ENCODE assay signal across 23 mouse cellular contexts in genomic region chr13:37550584-37550983, GRCm38 (mm10).
DNase-seq lines count a peak whose midpoint lies in the region; ATAC-seq and TF ChIP-seq lines count a peak whose summit lies in the region.
"Had no signal": no experiment of that assay in that cellular context is flagged by ENCODE, and none has a peak within 500 bp of the region (broad histone marks: within the 10 kb centered on the region; RNA-seq: fewer than 3 reads in every experiment).

No protein-coding gene starts in this region.

- H3K27me3 ChIP-seq in forebrain, postnatal 0 days (ENCODE audit: insufficient read depth, low read length): no peaks in the 10 kb centered on the region
- H3K27me3 ChIP-seq in forebrain, embryonic 16.5 days (replicated peaks; ENCODE audit: control insufficient read depth, insufficient read depth, low read length): no peaks in the 10 kb centered on the region
- no peaks in the 10 kb centered on the region for H3K27me3 ChIP-seq in testis, adult 2 months (ENCODE audit: control insufficient read depth, insufficient read depth, low read length)
- H3K27me3 ChIP-seq: CH12.LX, Patski had no signal

- H3K36me3 ChIP-seq in forebrain, postnatal 0 days (ENCODE audit: insufficient read depth): no peaks in the 10 kb centered on the region
- H3K36me3 ChIP-seq in forebrain, embryonic 16.5 days (ENCODE audit: control insufficient read depth, insufficient read depth): no peaks in the 10 kb centered on the region
- no peaks in the 10 kb centered on the region for H3K36me3 ChIP-seq in testis, adult 2 months (ENCODE audit: control insufficient read depth, insufficient read depth, low read length)
- H3K36me3 ChIP-seq: G1E had no signal

- H3K9me3 ChIP-seq in forebrain, postnatal 0 days (ENCODE audit: low read length): no peaks in the 10 kb centered on the region
- no peaks in the 10 kb centered on the region for H3K9me3 ChIP-seq in forebrain, embryonic 16.5 days (ENCODE audit: control insufficient read depth, low read length)
- H3K9me3 ChIP-seq: G1E had no signal

- no peak overlapping the region for H3K4me3 ChIP-seq in forebrain, postnatal 0 days (ENCODE audit: low read depth, low read length)
- H3K4me3 ChIP-seq in forebrain, embryonic 16.5 days (replicated peaks; ENCODE audit: low read length): no peak overlapping the region
- H3K4me3 ChIP-seq in testis, adult 2 months (ENCODE audit: control insufficient read depth, low read depth, low read length): peak overlapping the region; percentile 3; the same call in 1 of the 2 replicates

- TF ChIP-seq POLR2A in testis, adult 2 months (IDR thresholded peaks at IDR 0.05; ENCODE audit: control insufficient read depth, low read depth, low read length): no peak

- no peak for TF ChIP-seq CTCF in forebrain, postnatal 0 days (IDR thresholded peaks at IDR 0.05; ENCODE audit: low read depth)
- TF ChIP-seq CTCF in testis, adult 2 months (IDR thresholded peaks at IDR 0.05; ENCODE audit: control insufficient read depth, insufficient read depth, insufficient replicate concordance, low read depth, low read length): no peak

- no peak for DNase-seq in forebrain, postnatal 0 days
- DNase-seq in testis, postnatal 10 days (ENCODE audit: low spot score): no peak
- DNase-seq in 416B (ENCODE audit: low read depth): peak; percentile 75
- peak; percentile 43 for DNase-seq in testis, postnatal 14 days (ENCODE audit: low spot score)
- DNase-seq in ovary, postnatal 10 days (ENCODE audit: low spot score): no peak
- no peak for DNase-seq in layer of hippocampus, adult 9-11 months
- DNase-seq: adrenal gland, adult 2 months; adrenal gland, adult 8-10 months; adrenal gland, postnatal 10 days; adrenal gland, postnatal 14 days; adrenal gland, postnatal 25 days; adrenal gland, postnatal 36 days; B cell, adult 2 months; cerebellum, adult 11 months; cerebellum, adult 11-12 months; cerebellum, adult 18-20 months had no signal

- no peaks in the 10 kb centered on the region for H3K4me1 ChIP-seq in forebrain, postnatal 0 days (ENCODE audit: insufficient read depth)
- H3K4me1 ChIP-seq in forebrain, embryonic 16.5 days (replicated peaks; ENCODE audit: control insufficient read depth, insufficient read depth, low read length): no peaks in the 10 kb centered on the region
- peaks cover 8% of the 10 kb centered on the region for H3K4me1 ChIP-seq in testis, adult 2 months (ENCODE audit: control insufficient read depth, insufficient read depth, low read length)

- WGBS in forebrain, postnatal 0 days: 81% methylated on average over 4 of the region's 4 CpGs
- 77% methylated on average over 4 of the region's 4 CpGs for WGBS in forebrain, embryonic 16.5 days

- ATAC-seq in forebrain, postnatal 0 days: peak; percentile 53; the same call in 1 of the 2 replicates
- ATAC-seq in forebrain, embryonic 16.5 days: no peak
- ATAC-seq: activated CD4-positive, CD25-positive, alpha-beta regulatory T cell, adult 4 months; CD4-positive, CD25-positive, alpha-beta regulatory T cell, adult 4 months; Patski had no signal

- no peak overlapping the region for H3K9ac ChIP-seq in forebrain, postnatal 0 days
- H3K9ac ChIP-seq in forebrain, embryonic 16.5 days (replicated peaks; ENCODE audit: low read depth, low read length): no peak overlapping the region

- no peak overlapping the region for H3K27ac ChIP-seq in forebrain, postnatal 0 days (ENCODE audit: low read depth, low read length)
- H3K27ac ChIP-seq in forebrain, embryonic 16.5 days (ENCODE audit: low read length): no peak overlapping the region
- peak overlapping the region; percentile 33 for H3K27ac ChIP-seq in testis, adult 2 months (ENCODE audit: control insufficient read depth, insufficient read depth, low read depth, low read length)

- no peak overlapping the region for H3K4me2 ChIP-seq in forebrain, postnatal 0 days (ENCODE audit: low read depth)
- no peak overlapping the region for H3K4me2 ChIP-seq in forebrain, embryonic 16.5 days (ENCODE audit: low read length)

Comparison
In these comparisons a context has a peak if more than half of its experiments do, and no peak if none do; other contexts are left out.
1. DNase-seq: peak in 416B (single experiment) and testis, postnatal 14 days (single experiment); none in forebrain, postnatal 0 days (single experiment), testis, postnatal 10 days (single experiment), ovary, postnatal 10 days (single experiment) and layer of hippocampus, adult 9-11 months (single experiment).